Mouse (Mus musculus) midbrain, embryonic 12.5 days (tissue): Measurements from ENCODE around the gene Rrp15. TPM values are rescaled to one million over a fixed set of nuclear protein-coding genes. Genes with fewer than 3 reads are reported as not detected.
A peak's percentile ranks its signal among the peaks of the same experiment; 100 is the strongest.

ENCODE experiments used
- ATAC-seq: fragments of 200-750 bp; cut with Nextera tagmentation; 2 replicates; pipeline ENCODE4 v1.8.0; 2017; ENCODE audit warnings: low read depth, moderate TSS enrichment, moderate library complexity; ENCODE audit not compliant: low FRiP score
- H3K27ac ChIP-seq: fragments of 300-500 bp; sonication (generic); replicated peaks from 2 replicates; pipeline ENCODE4 v1.5.1; 2016; ENCODE audit warnings: mild to moderate bottlenecking
- H3K27me3 ChIP-seq: fragments of 300-500 bp; sonication (generic); 2 replicates; pipeline ENCODE4 v1.6.1; 2016; ENCODE audit warnings: mild to moderate bottlenecking
- H3K36me3 ChIP-seq: fragments of 300-500 bp; sonication (generic); 2 replicates; pipeline ENCODE4 v1.6.1; 2016
- H3K4me1 ChIP-seq: fragments of 300-500 bp; sonication (generic); 2 replicates; pipeline ENCODE4 v1.6.1; 2016
- H3K4me2 ChIP-seq: fragments of 300-500 bp; sonication (generic); replicated peaks from 2 replicates; pipeline ENCODE4 v1.6.1; 2016; ENCODE audit warnings: mild to moderate bottlenecking, moderate library complexity
- H3K4me3 ChIP-seq: fragments of 300-500 bp; sonication (generic); 2 replicates; pipeline ENCODE4 v1.5.1; 2016; ENCODE audit warnings: mild to moderate bottlenecking
- H3K9ac ChIP-seq: fragments of 300-500 bp; sonication (generic); replicated peaks from 2 replicates; pipeline ENCODE4 v1.6.1; 2016; ENCODE audit warnings: mild to moderate bottlenecking, moderate library complexity
- H3K9me3 ChIP-seq: fragments of 300-500 bp; sonication (generic); 2 replicates; pipeline ENCODE4 v1.6.1; 2016; ENCODE audit warnings: mild to moderate bottlenecking
- WGBS: fragments of 180-500 bp; shearing (Covaris S2); methylation state at CpG from one replicate; pipeline ENCODE4 v1.1.7; 2016; 5-methylcytosine and 5-hydroxymethylcytosine counted together
- polyA plus RNA-seq: library from polyadenylated mRNA; unstranded; fragments of >200 nt; fragmentation: Nextera tagmentation; extraction: Ambion mirVana; gene quantifications from 2 replicates; pipeline ENCODE4 v1.2.1, GENCODE M21; 2016

The Rrp15 gene
- polyA plus RNA-seq, 1 experiment from 2014 or later: 48.9 TPM

DNA sequence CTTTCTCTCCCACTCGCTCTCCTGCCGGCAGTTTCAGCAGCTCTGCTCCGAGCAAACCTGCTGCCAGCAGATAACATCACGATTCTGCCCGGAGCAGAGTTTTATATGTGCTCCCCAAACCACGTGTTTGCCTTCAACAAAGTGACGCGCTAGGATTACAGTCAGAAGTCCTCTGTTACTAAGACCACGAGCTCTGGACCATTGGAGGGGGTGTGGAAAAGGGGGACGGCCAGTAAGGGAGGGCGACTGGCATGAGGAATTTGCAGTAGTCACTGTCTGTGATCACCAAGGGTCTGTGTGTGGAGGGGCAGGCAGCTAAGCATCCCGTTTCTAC is 43.3 kb downstream of the Rrp15 start, which contains the start of gene Tgfb2:
Gene Tgfb2, minus strand, starts transcription at position 75 of the 334 bp plus-strand sequence.
- H3K27me3 ChIP-seq: peaks cover 49% of the 10 kb centered on the region
- 0 out of 2 replicates have a peak within 1 kb of the TSS, but pooled peaks have one; percentile 30 for H3K27ac ChIP-seq
- WGBS: 3% methylated on average over 12 of the region's 12 CpGs
- no peaks in the 10 kb centered on the region for H3K36me3 ChIP-seq
- peak within 1 kb of the TSS; percentile 61 for H3K4me3 ChIP-seq
- no peaks in the 10 kb centered on the region for H3K9me3 ChIP-seq
- peak within 1 kb of the TSS; percentile 77 for H3K4me2 ChIP-seq
- peak; percentile 31 for ATAC-seq
- H3K9ac ChIP-seq: peak within 1 kb of the TSS; percentile 68
- peaks cover 15% of the 10 kb centered on the region; the same call in 1 of the 2 replicates for H3K4me1 ChIP-seq

DNA sequence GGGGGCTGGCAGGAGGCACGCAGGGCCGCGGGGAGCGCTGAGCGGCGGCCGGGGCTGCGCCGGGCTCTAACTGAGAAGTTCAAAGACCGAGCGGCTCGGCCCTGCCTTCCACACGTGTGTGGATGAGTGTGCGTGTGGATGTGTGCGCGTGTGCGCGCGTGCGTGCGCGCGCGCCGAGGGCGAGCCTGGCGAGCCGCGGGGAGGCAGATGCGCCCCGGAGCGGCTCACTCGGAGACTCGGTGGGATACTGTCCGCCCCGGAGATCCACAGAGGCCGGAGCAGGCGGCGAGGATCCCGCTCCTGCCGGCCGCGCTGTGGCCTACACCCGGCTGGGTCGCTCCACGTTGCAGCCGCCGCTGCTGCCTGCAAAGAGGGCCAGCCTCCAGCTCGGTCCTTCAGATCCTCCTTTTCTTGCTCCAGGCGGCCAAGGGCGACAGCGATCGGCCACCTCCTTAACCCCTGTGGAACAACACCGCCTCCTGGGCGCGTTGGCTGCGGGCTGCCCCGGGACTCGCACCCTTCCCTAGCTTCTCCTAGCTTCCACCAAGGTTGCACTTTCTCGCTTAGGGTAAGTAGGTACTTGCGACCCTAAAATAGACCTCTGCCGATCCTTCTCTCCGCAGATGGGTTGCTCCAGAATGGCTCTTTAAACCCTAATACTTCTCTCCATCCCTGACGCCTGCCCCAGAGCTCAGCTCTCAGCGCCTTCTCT is 43.8 kb downstream of the Rrp15 start:
- Histone ChIP-seq H3K27me3 (peaks cover 51% of the 10 kb centered on the region), H3K27ac (0 out of 2 replicates have a peak overlapping the region, but pooled peaks have one; percentile 30), H3K4me1 (peaks cover 15% of the 10 kb centered on the region; the same call in 1 of the 2 replicates), H3K4me2 (peak overlapping the region; percentile 77), H3K36me3 (no peaks in the 10 kb centered on the region), H3K4me3 (peak overlapping the region; percentile 61), H3K9ac (peak overlapping the region; percentile 68), H3K9me3 (no peaks in the 10 kb centered on the region)
- WGBS: under 1% methylated on average over 65 of the region's 65 CpGs
- ATAC-seq: peak; percentile 85

DNA sequence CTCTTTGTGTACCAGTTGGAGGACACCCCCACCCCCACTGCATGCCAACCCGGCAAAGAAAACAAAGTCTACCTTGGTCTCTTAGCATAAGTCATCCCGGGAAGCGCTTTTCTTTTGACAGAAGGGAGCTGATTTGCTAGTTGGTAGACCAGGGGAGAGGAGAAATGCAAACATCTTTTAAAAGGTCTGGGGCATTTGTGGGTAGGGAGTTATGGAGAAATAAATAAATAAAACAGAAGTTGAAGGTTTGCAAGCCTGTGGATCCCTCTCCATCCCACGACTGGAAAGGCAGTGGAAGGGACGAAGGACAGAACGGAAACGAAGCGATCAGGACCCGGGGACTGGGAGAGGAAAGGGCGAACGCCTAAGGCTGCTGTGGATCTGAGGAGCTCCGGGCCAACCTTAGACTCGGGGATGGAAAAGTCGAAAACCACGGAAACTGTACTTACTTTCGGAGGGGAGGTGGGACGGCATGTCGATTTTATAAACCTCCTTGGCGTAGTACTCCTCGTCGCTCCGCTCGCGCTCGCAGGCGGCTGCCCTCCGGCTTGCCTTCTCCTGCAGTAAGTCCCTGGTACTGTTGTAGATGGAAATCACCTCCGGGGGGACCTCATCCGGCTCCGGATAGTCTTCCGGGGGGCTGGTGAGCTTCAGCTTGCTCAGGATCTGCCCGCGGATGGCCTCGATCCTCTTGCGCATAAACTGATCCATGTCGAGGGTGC is 45.0 kb downstream of the Rrp15 start:
- Histone ChIP-seq H3K27me3 (peaks cover 51% of the 10 kb centered on the region), H3K27ac (no peak overlapping the region), H3K4me3 (peak overlapping the region; percentile 61), H3K9me3 (no peaks in the 10 kb centered on the region), H3K4me2 (peak overlapping the region; percentile 77), H3K9ac (peak overlapping the region; percentile 54), H3K4me1 (peaks cover 15% of the 10 kb centered on the region; the same call in 1 of the 2 replicates), H3K36me3 (no peaks in the 10 kb centered on the region)
- WGBS: under 1% methylated on average over 36 of the region's 36 CpGs
- ATAC-seq: peak; percentile 14; the same call in 1 of the 2 replicates

DNA sequence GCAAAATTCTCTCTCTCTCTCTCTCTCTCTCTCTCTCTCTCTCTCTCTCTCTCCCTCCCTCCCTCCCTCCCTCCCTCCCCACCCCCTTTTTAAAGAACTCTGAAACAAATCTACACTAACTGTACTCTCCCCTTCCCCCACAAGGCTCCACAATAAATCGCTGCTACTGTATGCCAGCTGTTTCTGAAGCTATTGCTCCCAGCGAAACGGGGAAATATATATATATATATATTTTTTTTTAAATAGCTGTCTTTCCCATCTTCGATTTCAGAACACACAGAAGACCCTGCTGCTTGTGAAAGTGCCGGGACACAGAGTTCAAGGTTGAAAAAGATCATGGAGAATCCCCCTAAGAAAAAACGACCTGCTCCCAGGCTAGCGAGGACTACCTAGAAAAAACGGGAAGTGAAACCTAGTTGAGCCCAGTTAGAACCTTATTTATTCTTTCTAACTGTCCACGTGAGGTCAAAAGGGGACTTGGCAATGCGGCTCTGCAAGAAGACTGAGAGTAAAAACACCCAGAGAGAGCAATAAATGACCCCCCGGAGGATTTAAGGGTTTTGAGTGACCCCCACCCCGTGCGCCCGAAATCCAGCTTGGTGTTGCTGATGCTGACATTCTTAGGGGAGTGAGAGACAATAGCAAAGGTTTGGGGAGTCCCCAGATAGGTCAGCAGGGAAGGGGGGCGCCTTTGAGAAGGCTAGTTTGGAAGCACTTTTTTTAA is 45.7 kb downstream of the Rrp15 start:
- no peak for ATAC-seq
- H3K4me2 ChIP-seq: peak overlapping the region; percentile 77
- H3K9me3 ChIP-seq: no peaks in the 10 kb centered on the region
- no peak overlapping the region for H3K27ac ChIP-seq
- H3K9ac ChIP-seq: 0 out of 2 replicates have a peak overlapping the region, but pooled peaks have one; percentile 54
- peak overlapping the region; percentile 61 for H3K4me3 ChIP-seq
- H3K36me3 ChIP-seq: no peaks in the 10 kb centered on the region
- peaks cover 50% of the 10 kb centered on the region for H3K27me3 ChIP-seq
- peaks cover 15% of the 10 kb centered on the region; the same call in 1 of the 2 replicates for H3K4me1 ChIP-seq
- 2% methylated on average over 15 of the region's 15 CpGs for WGBS

DNA sequence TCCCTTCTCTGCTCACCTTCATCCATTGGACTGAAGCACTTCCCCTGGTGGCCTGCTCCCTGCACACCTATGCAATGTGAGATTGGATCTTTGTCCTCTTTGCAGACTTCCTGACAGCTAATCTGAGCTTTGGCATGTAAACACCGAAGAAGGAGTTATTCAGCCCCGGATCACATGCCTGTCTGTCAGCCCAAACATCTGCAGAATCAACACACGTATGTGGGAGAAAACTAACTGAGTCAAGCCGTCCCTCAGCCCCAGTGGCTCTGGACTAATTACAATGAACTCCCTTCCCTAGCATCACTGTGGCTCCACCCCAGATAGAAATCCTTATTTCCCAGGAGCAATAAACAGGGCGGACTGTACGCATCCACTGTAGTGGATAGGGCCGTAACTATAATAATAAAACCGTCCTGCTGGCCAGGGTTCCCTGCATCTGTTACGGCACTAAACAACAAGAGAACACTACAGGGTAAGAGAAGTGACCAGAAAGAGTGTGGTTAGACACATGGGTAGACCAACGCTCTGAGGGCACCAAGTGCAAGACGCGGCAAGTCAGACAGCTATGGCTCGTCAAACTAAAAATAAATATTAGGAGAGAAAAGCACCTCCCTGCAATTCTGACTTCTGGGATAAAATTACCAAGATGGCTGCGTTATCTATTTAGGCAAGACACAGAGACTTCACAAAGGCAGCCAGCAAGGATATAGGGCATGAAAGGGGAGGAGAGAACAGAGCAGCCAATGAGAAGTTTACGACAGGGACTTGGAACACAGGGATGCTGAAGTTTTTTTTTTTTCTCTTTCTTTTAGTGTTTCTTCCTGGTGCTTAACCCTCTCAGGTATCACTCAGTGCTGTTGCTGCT is 46.5 kb downstream of the Rrp15 start:
- no peak for ATAC-seq
- Histone ChIP-seq H3K4me2 (peak overlapping the region; percentile 77), H3K27me3 (peaks cover 44% of the 10 kb centered on the region), H3K27ac (no peak overlapping the region), H3K9me3 (no peaks in the 10 kb centered on the region), H3K4me1 (peaks cover 15% of the 10 kb centered on the region; the same call in 1 of the 2 replicates), H3K36me3 (no peaks in the 10 kb centered on the region), H3K9ac (no peak overlapping the region), H3K4me3 (peak overlapping the region; percentile 61; the same call in 1 of the 2 replicates)
- WGBS: 24% methylated on average over 15 of the region's 15 CpGs

DNA sequence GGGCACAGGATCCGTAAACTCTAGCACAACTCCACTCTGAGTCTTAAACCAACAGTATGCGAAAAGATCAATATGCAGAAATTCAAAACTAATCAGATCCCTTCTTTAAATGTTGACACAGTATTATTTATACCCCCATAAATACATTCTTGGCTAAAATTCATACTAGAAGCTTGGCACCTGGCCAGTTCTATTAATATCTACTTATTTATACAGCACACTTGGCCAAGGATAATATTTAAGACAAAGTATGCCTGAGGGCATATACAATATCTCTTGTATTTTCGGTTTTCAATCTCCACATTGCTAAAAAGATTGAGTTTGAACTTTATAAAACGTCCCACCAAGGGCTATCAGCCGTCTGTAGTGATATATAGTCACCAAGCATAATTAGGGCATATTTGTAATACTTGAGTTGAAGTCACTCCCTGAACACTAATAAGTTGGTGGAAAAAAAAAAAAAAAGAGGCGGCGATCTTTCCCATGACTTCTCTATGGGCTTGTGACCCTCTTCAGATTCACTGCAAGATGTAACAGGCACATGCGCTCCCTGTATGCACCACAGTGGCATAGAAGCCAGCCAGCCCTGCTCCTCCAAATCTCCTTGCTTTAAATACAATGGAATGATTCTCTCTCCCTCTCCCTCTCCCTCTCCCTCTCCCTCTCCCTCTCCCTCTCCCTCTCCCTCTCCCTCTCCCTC is 47.8 kb downstream of the Rrp15 start:
- H3K4me1 ChIP-seq: peaks cover 15% of the 10 kb centered on the region; the same call in 1 of the 2 replicates
- ATAC-seq: no peak
- H3K9me3 ChIP-seq: no peaks in the 10 kb centered on the region
- H3K36me3 ChIP-seq: no peaks in the 10 kb centered on the region
- no peak overlapping the region for H3K4me3 ChIP-seq
- no peak overlapping the region for H3K9ac ChIP-seq
- no peak overlapping the region for H3K4me2 ChIP-seq
- H3K27ac ChIP-seq: no peak overlapping the region
- peaks cover 34% of the 10 kb centered on the region for H3K27me3 ChIP-seq
- WGBS: 79% methylated on average over 8 of the region's 8 CpGs

DNA sequence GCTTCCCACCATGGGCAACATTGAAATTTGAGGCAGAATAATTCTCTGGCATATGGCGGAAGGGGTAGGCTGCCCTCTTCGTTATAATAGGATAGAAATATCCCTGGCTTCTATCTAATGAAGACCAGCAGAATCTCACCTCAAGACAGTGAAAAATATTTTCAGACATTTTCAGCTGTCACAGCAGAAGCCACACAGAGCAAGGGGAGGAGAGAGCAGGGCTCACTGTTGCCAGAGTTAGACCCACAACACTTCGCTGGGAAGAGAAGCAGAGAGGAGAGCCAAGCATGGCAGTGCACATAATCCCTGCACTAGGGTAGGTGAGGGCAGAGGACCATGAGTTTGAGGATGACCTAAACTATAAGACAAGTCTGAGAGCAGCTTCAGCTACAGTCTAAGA is 48.7 kb downstream of the Rrp15 start:
- Histone ChIP-seq H3K4me3 (no peak overlapping the region), H3K27me3 (peaks cover 28% of the 10 kb centered on the region), H3K4me2 (no peak overlapping the region), H3K36me3 (no peaks in the 10 kb centered on the region), H3K4me1 (peaks cover 15% of the 10 kb centered on the region; the same call in 1 of the 2 replicates), H3K27ac (no peak overlapping the region), H3K9me3 (no peaks in the 10 kb centered on the region), H3K9ac (no peak overlapping the region)
- 80% methylated on average over 3 of the region's 3 CpGs for WGBS
- ATAC-seq: no peak

DNA sequence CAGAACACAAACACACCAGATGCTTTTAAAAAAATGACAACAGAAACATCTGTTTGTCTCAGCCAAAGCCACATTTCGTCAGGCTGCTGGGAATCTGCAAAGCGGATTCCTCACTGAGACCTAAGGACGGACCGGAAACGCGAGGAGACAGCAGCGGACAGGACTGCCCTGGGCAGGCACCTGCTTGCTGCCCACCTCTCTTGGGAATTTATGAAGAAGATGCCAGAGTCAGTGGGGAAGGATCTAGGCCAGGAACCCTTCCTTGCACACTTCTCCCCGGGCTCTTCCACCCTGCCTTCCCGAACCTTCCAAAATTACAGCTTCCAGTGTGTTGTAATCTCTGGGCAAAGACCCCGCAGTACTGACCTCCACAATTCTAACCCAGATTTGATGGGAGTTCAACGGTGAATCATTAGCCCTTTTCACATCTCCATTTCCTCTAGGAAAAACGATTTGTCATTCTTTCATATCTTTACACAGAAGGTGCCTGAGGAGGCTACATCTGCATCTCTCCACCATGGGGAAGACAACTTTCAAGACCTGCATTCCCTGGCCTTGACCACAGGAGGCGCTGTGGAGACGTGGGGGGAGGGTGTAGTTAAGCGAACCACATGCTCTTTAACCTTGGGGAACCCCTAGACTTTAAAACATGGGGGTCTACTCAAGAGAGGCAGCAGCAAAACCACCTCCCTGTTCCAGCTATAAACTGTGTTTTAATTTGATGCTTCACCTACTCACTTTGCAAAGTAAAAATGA is 50.4 kb downstream of the Rrp15 start:
- Histone ChIP-seq H3K9me3 (no peaks in the 10 kb centered on the region), H3K27me3 (peaks cover 21% of the 10 kb centered on the region), H3K4me3 (no peak overlapping the region), H3K4me2 (no peak overlapping the region), H3K27ac (no peak overlapping the region), H3K9ac (no peak overlapping the region), H3K36me3 (no peaks in the 10 kb centered on the region), H3K4me1 (peaks cover 4% of the 10 kb centered on the region; the same call in 1 of the 2 replicates)
- no peak for ATAC-seq
- 75% methylated on average over 15 of the region's 15 CpGs for WGBS

DNA sequence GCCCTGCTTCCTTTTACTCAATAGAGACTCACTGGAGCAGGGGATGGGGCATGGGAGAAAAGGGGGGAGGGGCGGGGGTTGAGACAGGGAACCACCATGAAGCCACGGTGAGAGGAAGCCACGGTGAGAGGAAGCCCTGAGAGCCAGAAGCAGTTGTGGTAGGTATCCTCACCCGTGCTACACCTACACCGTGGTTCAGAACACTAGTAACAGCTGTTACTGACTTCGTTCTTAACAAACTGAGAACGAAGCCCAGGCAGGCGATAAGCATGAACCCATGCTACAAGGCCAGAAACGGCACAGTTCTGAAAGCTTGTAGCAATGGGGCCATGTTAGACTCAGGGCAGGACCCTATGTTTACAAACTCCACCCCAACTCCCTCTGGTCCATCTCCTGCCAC is 52.9 kb downstream of the Rrp15 start:
- H3K9ac ChIP-seq: no peak overlapping the region
- H3K4me1 ChIP-seq: no peaks in the 10 kb centered on the region
- H3K27me3 ChIP-seq: 0 out of 2 replicates have a peak, but pooled peaks cover 3% of the 10 kb centered on the region
- ATAC-seq: no peak
- WGBS: 90% methylated on average over 9 of the region's 9 CpGs
- no peak overlapping the region for H3K4me3 ChIP-seq
- H3K4me2 ChIP-seq: no peak overlapping the region
- H3K36me3 ChIP-seq: no peaks in the 10 kb centered on the region
- no peak overlapping the region for H3K27ac ChIP-seq
- no peaks in the 10 kb centered on the region for H3K9me3 ChIP-seq

DNA sequence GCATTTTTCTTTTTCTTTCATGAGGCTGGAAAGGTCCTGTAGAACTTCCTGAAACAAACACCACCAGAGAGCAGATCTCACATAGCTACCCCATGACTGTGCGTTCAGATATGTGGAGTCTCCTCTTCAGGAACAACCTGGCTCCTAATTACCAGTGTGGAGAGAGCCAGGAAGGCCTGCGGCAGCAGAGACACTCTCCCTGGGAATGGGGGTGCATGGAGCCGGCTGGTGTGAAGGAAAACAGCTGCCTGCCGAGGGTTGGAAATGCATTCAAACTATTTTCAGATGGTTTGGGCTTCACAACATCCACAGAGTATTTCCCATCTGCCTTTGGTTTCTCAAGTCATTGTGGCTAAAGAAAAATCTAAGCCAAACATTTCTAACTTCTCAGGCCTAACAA is 53.8 kb downstream of the Rrp15 start:
- Histone ChIP-seq H3K4me1 (no peaks in the 10 kb centered on the region), H3K9ac (no peak overlapping the region), H3K9me3 (no peaks in the 10 kb centered on the region), H3K4me2 (no peak overlapping the region), H3K27ac (no peak overlapping the region), H3K36me3 (no peaks in the 10 kb centered on the region), H3K27me3 (0 out of 2 replicates have a peak, but pooled peaks cover under 1% of the 10 kb centered on the region), H3K4me3 (no peak overlapping the region)
- WGBS: 88% methylated on average over 4 of the region's 4 CpGs
- no peak for ATAC-seq
